Mouse (Mus musculus) bone marrow, adult 2 months (tissue): ENCODE data around the gene Ntmt1.

ENCODE experiments used
- CTCF ChIP-seq: fragments of 200-500 bp; IDR thresholded peaks from 2 replicates; pipeline ENCODE4 v1.5.1; 2011; ENCODE audit warnings: low read length, control low read depth; ENCODE audit not compliant: control insufficient read depth, insufficient read depth
- POLR2A ChIP-seq: fragments of 200-500 bp; IDR thresholded peaks from 2 replicates; pipeline ENCODE4 v1.6.1; 2011; ENCODE audit warnings: low read depth, mild to moderate bottlenecking, control low read depth, low read length, borderline replicate concordance; ENCODE audit not compliant: control insufficient read depth

- no peak for TF ChIP-seq POLR2A
- no peak for TF ChIP-seq CTCF
Measured at GRCm38 (mm10) chr2:30759442-30759841, 48.2 kb upstream of the Ntmt1 start.
